Mouse (Mus musculus): Measurements from ENCODE around the gene A1cf. TPM values are rescaled to one million over a fixed set of nuclear protein-coding genes. Genes with fewer than 3 reads are reported as not detected.
A peak's percentile ranks its signal among the peaks of the same experiment; 100 is the strongest.

Gene A1cf
- total RNA-seq, 2 experiments from 2014 or later: not detected

- intact Hi-C loops (cut with DNase I): no loop called here
- no peak for TF ChIP-seq CTCF (IDR thresholded peaks at IDR 0.05)
- H3K27ac ChIP-seq: no peak overlapping the region
- H3K4me3 ChIP-seq: no peak overlapping the region
- DNase-seq (ENCODE audit: extremely low spot score in 1 of 2, low spot score in 2 of 2): no peak
Observed at GRCm38 (mm10) chr19:31954696-31955095, 86.1 kb downstream of the A1cf start.

DNA sequence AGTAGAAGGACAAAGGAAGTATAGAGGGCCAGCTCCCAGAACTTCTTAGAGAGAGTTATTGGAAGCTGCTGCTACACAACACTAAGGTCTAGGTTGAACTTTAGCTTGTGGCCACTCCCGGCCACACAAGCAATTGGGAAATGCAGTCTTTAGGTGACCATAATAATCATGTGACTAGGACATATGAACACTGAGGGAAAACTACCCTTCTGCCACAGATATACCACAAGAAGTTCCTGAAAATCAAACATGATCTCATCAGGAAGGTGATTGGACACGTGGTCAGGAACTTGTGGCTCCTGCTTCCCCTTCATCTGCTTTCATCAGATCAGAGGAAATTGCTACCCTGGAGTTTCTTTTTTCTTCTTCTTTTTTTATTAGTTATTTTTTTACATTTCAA lies 87.8 kb downstream of the A1cf start:
- Histone ChIP-seq H3K4me3 (no peak overlapping the region), H3K27ac (no peak overlapping the region)
- DNase-seq (ENCODE audit: extremely low spot score in 1 of 2, low spot score in 2 of 2): no peak
- TF ChIP-seq CTCF (IDR thresholded peaks at IDR 0.05): no peak
- intact Hi-C loops (cut with DNase I): no loop called here

- TF ChIP-seq CTCF (IDR thresholded peaks at IDR 0.05): no peak
Observed at GRCm38 (mm10) chr19:31960434-31960833, 91.9 kb downstream of the A1cf start.

DNA sequence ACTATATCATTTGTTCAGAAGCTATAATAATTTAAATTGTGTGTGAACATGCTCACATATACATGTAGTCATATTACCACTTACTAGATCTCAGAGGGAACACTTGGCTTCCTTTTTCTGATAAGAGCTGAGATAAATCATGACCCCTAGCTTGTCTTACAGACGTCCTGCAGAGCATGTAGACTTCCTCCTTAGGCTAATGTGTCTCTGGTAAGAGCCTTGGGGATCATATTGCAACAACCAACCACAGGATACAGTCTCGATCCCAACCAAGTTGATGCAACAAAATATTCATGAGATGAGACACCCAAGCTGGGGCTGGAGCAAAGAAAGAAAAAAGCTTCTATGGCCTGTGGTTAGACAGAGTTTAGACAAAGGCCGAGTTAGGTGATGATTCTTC lies 94.6 kb downstream of the A1cf start:
- H3K4me3 ChIP-seq: no peak overlapping the region
- no peak overlapping the region for H3K27ac ChIP-seq
- no peak for TF ChIP-seq CTCF (IDR thresholded peaks at IDR 0.05)
- no peak for DNase-seq (ENCODE audit: extremely low spot score in 1 of 2, low spot score in 2 of 2)
- intact Hi-C loops (cut with DNase I): no loop called here

More at GRCm38 (mm10) chr19:31960434-31960833, 91.9 kb downstream of the A1cf start:
- intact Hi-C loops (cut with DNase I): no loop called here
- Histone ChIP-seq H3K4me3 (no peak overlapping the region), H3K27ac (no peak overlapping the region)
- no peak for DNase-seq (ENCODE audit: extremely low spot score in 1 of 2, low spot score in 2 of 2)

GRCm38 (mm10) chr19:31967933-31968532 lies 99.5 kb downstream of the A1cf start:
- intact Hi-C loops (cut with DNase I): loop anchor here (5.0 kb wide), 2 partner anchors 106 to 201 kb away; partner anchors contain the start of gene Prkg1

GRCm38 (mm10) chr19:31971405-31971804 lies 102.8 kb downstream of the A1cf start:
- no peak overlapping the region for H3K4me3 ChIP-seq
- no peak for DNase-seq (ENCODE audit: extremely low spot score in 1 of 2, low spot score in 2 of 2)
- TF ChIP-seq CTCF (IDR thresholded peaks at IDR 0.05): no peak
- intact Hi-C loops (cut with DNase I): loop anchor here (5.0 kb wide), 3 partner anchors 126 to 721 kb away; no protein-coding TSS in a partner anchor
- H3K27ac ChIP-seq: no peak overlapping the region

More at GRCm38 (mm10) chr19:31967933-31968532, 99.5 kb downstream of the A1cf start:
- Histone ChIP-seq H3K4me3 (no peak overlapping the region), H3K27ac (no peak overlapping the region)
- no peak for DNase-seq (ENCODE audit: extremely low spot score in 1 of 2, low spot score in 2 of 2)
- TF ChIP-seq CTCF (IDR thresholded peaks at IDR 0.05): peak; percentile 54

- TF ChIP-seq CTCF (IDR thresholded peaks at IDR 0.05): peak; percentile 99
- no peak overlapping the region for H3K27ac ChIP-seq
- H3K4me3 ChIP-seq: no peak overlapping the region
- peak; percentile 75 to 84 for DNase-seq (ENCODE audit: extremely low spot score in 1 of 2, low spot score in 2 of 2)
- intact Hi-C loops (cut with DNase I): loop anchor here (1.0 to 5.0 kb wide), 4 partner anchors 57 to 720 kb away; no protein-coding TSS in a partner anchor
Observed at GRCm38 (mm10) chr19:31971998-31972397, 103.4 kb downstream of the A1cf start.

DNA sequence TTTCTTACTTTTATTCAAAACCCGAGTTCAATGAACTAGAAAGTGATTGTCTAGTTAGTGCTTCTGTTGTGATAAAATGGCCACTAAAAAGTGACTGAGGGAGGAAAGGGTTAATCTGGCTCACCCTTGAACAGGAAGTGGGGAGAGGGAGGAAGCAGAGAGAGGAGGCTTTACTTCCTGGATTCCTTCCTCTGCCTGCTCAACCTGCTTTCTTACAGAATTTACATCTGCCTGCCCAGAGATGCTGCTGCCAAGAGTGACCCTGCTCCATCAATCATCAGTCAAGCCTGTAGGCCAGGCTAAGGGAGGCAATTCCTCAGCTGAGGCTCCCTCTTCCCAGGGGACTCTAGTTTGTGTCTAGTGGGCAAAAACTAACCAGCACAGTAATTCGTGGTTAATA lies 107.3 kb downstream of the A1cf start:
- Histone ChIP-seq H3K27ac (no peak overlapping the region), H3K4me3 (no peak overlapping the region)
- no peak for TF ChIP-seq CTCF (IDR thresholded peaks at IDR 0.05)
- intact Hi-C loops (cut with DNase I): no loop called here
- no peak for DNase-seq (ENCODE audit: extremely low spot score in 1 of 2, low spot score in 2 of 2)

- TF ChIP-seq CTCF (IDR thresholded peaks at IDR 0.05): no peak
- intact Hi-C loops (cut with DNase I): no loop called here
- Histone ChIP-seq H3K27ac (no peak overlapping the region), H3K4me3 (no peak overlapping the region)
- no peak for DNase-seq (ENCODE audit: extremely low spot score in 1 of 2, low spot score in 2 of 2)
Observed at GRCm38 (mm10) chr19:31991057-31991456, 122.5 kb downstream of the A1cf start.

- H3K4me3 ChIP-seq: no peak overlapping the region
- H3K27ac ChIP-seq: no peak overlapping the region
- DNase-seq (ENCODE audit: extremely low spot score in 1 of 2, low spot score in 2 of 2): no peak
- intact Hi-C loops (cut with DNase I): no loop called here
- no peak for TF ChIP-seq CTCF (IDR thresholded peaks at IDR 0.05)
Observed at GRCm38 (mm10) chr19:31996916-31997315, 128.4 kb downstream of the A1cf start.

Other genes with a start within 250 kb of the A1cf start
- 10 to 100 TPM; 18.9 to 21.9 TPM for gene Prkg1, start 103.7 kb upstream of the A1cf start, total RNA-seq (2021)
- gene Asah2, start 239.4 kb downstream of the A1cf start, total RNA-seq (2021): 10 to 100 TPM in 1 of 2 experiments, 1 to 10 TPM in 1; 8.3 to 12.3 TPM